Mouse (Mus musculus): ENCODE measurements around the gene Uaca. TPM values are rescaled to one million over a fixed set of nuclear protein-coding genes. Genes with fewer than 3 reads are reported as not detected.

The Uaca gene
- polyA plus RNA-seq, 1 experiment from 2014 or later, result 17.5 TPM

DNA sequence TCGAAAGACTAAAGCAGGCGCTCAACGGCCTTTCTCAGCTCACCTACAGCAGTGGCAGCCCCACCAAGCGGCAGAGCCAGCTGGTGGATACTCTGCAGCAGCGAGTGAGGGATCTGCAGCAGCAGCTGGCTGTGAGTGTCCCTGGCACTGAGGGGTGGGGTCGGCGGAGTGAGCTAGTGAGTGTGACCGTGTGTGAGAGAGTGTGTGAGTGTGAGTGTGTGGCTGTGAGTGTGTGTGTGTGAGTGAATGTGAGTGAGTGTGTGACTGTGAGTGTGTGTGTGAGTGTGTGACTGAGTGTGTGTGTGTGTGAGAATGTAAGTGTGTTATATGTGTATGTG lies 79.7 kb downstream of the Uaca start:
- Histone ChIP-seq H3K36me3 (replicated peaks) (no peaks in the 10 kb centered on the region), H3K4me3 (no peak overlapping the region), H3K9me3 (no peaks in the 10 kb centered on the region), H3K4me1 (peaks cover 37% of the 10 kb centered on the region), H3K27ac (no peak overlapping the region), H3K4me2 (no peak overlapping the region), H3K27me3 (replicated peaks) (no peaks in the 10 kb centered on the region), H3K9ac (no peak overlapping the region)
- 85% methylated on average over 8 of the region's 8 CpGs for WGBS
- ATAC-seq (replicated peaks), result no peak

DNA sequence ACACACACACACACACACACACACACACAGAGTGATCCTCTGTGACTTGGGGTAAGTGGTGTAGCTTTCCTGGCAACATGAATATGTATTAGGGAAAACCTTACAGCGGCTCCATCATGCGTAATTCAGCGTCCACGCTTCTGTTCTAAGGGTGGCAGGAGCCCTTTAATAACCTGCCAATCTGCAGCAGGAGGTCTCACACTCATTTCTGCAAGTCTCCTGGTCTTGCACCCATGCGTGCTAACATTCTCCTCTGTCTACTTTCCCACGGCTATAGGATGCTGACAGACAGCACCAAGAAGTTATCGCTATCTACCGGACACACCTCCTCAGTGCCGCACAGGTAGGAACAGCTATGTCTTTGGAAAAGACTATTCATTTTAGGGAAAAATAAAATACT lies 81.7 kb downstream of the Uaca start:
- no peak overlapping the region for H3K27ac ChIP-seq
- H3K36me3 ChIP-seq (replicated peaks), result no peaks in the 10 kb centered on the region
- H3K9ac ChIP-seq, result no peak overlapping the region
- peaks cover 28% of the 10 kb centered on the region for H3K4me1 ChIP-seq
- H3K27me3 ChIP-seq (replicated peaks), result no peaks in the 10 kb centered on the region
- ATAC-seq (replicated peaks), result 0 out of 2 replicates have a peak, but pooled peaks have one; percentile 14
- no peaks in the 10 kb centered on the region for H3K9me3 ChIP-seq
- WGBS, result 46% methylated on average over 9 of the region's 9 CpGs
- H3K4me3 ChIP-seq, result no peak overlapping the region
- no peak overlapping the region; the same call in 1 of the 2 replicates for H3K4me2 ChIP-seq

DNA sequence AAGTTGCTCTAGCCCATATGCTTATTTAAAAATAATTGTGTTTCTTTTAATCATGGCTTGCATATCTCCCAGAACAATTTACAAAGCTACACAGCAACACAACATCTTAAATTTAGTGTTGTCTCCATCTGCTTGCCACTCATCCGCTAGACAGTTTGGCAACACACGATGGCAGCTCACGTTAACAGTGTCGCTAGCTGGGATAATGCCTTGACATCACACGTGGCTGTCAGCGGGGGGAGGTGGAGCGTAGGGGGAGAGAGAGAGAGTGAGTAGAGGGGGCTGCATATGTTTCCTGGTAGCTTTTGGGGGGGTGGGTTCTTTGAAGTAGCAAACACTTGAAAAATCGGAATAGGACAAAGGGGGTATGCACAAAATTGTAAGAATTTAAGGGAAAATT lies 82.2 kb downstream of the Uaca start:
- no peak overlapping the region; the same call in 1 of the 2 replicates for H3K4me2 ChIP-seq
- no peaks in the 10 kb centered on the region for H3K36me3 ChIP-seq (replicated peaks)
- ATAC-seq (replicated peaks), result no peak

DNA sequence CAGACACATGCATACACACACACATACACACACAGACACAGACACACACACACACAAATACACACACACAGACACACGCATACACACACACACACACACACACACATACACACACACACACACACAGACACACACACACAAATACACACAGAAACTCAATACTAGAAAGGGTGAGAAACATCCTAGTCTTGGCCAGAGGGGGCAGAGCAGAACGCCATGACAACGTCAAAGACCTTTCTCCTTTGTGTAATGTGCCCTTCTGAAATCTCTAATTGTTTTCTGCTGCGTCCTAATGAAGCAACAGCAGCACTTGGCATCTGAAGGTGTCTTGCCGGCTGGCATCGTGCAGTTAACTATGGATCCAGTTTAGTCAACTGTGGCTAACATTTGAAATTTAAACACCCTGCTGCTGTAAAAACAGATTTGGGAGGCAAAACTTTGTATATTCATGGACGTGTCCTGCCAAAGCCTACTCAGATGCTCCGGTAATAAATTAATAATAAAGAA lies 83.8 kb downstream of the Uaca start:
- H3K4me2 ChIP-seq, result no peak overlapping the region
- H3K9ac ChIP-seq, result no peak overlapping the region
- H3K4me1 ChIP-seq, result peaks cover 26% of the 10 kb centered on the region
- H3K9me3 ChIP-seq, result no peaks in the 10 kb centered on the region
- H3K36me3 ChIP-seq (replicated peaks), result no peaks in the 10 kb centered on the region
- H3K27me3 ChIP-seq (replicated peaks), result no peaks in the 10 kb centered on the region
- 39% methylated on average over 8 of the region's 8 CpGs for WGBS
- 0 out of 2 replicates have a peak overlapping the region, but pooled peaks have one; percentile 48 for H3K27ac ChIP-seq
- no peak for ATAC-seq (replicated peaks)
- H3K4me3 ChIP-seq, result no peak overlapping the region

More for the DNA sequence above, 82.2 kb downstream of the Uaca start:
- no peak overlapping the region for H3K4me3 ChIP-seq
- no peaks in the 10 kb centered on the region for H3K9me3 ChIP-seq
- whole genome bisulfite sequencing, result 32% methylated on average over 8 of the region's 8 CpGs
- H3K9ac ChIP-seq, result no peak overlapping the region
- no peaks in the 10 kb centered on the region for H3K27me3 ChIP-seq (replicated peaks)
- no peak overlapping the region for H3K27ac ChIP-seq
- peaks cover 28% of the 10 kb centered on the region for H3K4me1 ChIP-seq

DNA sequence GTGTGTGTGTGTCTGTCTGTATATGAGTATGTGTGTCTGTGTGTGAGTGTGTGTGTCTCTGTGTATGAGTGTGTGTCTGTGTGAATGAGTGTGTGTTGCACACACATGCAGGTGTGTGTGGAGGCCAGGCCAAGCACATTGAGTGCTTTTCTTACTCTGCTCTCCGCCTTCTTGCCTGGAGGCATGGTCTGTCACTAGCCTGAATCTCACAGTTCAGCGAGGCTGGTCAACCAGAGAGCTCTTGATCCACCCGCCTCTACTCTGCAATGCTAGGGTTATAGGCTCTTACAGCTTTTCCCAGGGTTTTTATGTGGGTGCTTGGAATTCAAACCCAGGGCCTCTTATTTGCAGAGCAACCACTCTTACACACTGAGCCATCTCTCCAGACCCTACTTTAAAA lies 84.3 kb downstream of the Uaca start:
- 43% methylated on average over 3 of the region's 3 CpGs for WGBS
- Histone ChIP-seq H3K4me2 (no peak overlapping the region), H3K9me3 (no peaks in the 10 kb centered on the region), H3K27ac (no peak overlapping the region), H3K4me3 (no peak overlapping the region), H3K27me3 (replicated peaks) (no peaks in the 10 kb centered on the region), H3K9ac (no peak overlapping the region), H3K4me1 (peaks cover 25% of the 10 kb centered on the region), H3K36me3 (replicated peaks) (no peaks in the 10 kb centered on the region)
- no peak for ATAC-seq (replicated peaks)

DNA sequence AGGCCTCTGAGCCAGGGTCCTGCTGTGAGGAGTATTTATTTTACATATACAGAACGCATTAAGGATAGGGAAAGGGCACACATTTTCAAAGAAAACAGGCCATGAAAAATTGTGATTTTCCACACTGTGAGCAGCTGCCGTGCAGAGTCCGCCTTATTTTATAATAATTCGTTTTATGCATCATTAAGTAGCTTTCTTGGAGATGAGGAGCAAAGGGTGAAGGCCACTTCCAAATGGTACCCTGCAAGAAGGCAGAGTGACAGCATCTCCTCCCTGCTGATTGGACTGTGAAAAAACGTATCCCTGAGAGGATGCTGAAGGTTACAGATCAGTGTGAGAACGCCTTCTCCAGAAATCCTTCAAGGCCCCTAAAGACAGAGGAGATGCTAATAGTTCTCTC lies 90.8 kb downstream of the Uaca start:
- Histone ChIP-seq H3K36me3 (replicated peaks) (no peaks in the 10 kb centered on the region), H3K9ac (no peak overlapping the region), H3K27me3 (replicated peaks) (no peaks in the 10 kb centered on the region), H3K4me3 (no peak overlapping the region), H3K9me3 (no peaks in the 10 kb centered on the region), H3K27ac (no peak overlapping the region), H3K4me2 (no peak overlapping the region), H3K4me1 (peaks cover 30% of the 10 kb centered on the region)
- ATAC-seq (replicated peaks), result no peak; the same call in 1 of the 2 replicates
- WGBS, result 24% methylated on average over 6 of the region's 6 CpGs

DNA sequence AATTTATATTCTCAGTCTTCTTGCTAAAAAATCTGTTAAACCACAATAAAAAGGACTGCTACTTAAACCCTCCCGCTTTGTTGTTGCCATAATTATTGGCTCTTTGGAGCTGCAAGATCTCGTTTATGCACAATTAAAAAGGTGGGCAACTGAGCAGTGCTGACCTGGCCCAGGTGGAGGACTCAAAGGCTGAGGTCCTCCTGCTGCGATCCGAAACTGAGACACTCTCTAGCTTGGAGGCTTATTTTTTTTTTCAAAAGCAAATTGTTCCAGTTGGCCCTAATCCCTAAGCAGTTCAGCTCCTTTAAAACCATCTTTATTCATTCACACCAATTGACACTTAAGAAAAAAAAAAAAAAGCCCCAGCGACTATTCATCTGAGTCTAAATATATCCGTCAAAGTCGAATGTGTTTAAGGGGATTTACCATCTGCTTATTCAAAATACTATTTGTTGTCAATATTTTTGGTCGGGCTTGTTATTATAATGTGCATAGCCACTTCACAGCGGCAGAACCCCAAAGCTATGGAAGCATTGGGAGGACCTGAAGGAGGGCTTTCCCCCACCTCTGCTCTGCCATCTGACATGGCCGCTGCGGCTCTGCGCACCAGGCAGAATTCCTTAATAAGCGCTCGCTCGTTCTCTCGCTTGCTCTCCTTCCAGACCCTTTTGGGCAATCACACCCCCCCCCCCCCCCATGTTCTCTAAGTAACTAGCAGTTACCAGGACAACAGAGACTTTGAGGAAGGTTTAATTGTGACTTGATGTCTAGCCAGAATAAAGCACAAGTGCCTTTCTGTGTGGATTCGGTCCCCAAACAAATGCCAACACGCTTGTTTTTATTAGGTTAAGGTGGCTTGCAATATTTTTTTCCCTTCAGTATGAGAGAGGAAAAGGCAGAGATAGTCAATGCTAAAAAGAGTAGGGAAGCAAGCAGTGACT lies 92.4 kb downstream of the Uaca start:
- peak overlapping the region; percentile 64 for H3K27ac ChIP-seq
- no peaks in the 10 kb centered on the region for H3K36me3 ChIP-seq (replicated peaks)
- 10% methylated on average over 18 of the region's 18 CpGs for WGBS
- no peak overlapping the region for H3K4me3 ChIP-seq
- ATAC-seq (replicated peaks), result peak; percentile 63
- H3K4me2 ChIP-seq, result peak overlapping the region; percentile 39
- H3K4me1 ChIP-seq, result peaks cover 30% of the 10 kb centered on the region
- H3K9me3 ChIP-seq, result no peaks in the 10 kb centered on the region
- no peak overlapping the region for H3K9ac ChIP-seq
- H3K27me3 ChIP-seq (replicated peaks), result 0 out of 2 replicates have a peak, but pooled peaks cover 3% of the 10 kb centered on the region

DNA sequence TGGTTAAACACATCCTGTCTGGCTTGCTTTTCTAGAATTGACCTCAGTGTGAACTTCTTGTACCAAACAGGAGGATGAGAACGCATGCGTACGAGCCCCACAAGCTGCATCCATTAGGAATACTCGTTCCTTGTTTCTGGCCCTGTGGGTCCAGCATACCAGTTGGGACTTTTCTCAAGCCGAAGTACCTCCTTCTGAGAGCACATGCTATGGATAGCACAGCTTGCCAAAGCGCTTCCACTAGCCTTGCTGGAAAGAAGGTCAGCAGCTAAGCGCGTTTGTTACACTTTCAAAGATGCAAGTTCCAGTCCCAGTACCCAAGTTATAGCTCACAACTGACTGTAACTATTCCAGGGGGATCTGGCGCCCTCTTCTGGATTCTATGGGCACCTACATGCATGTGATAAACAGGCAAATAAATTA lies 93.1 kb downstream of the Uaca start:
- Histone ChIP-seq H3K4me1 (peaks cover 30% of the 10 kb centered on the region), H3K27me3 (replicated peaks) (0 out of 2 replicates have a peak, but pooled peaks cover 3% of the 10 kb centered on the region), H3K9me3 (no peaks in the 10 kb centered on the region), H3K9ac (no peak overlapping the region), H3K36me3 (replicated peaks) (no peaks in the 10 kb centered on the region), H3K4me3 (no peak overlapping the region), H3K4me2 (peak overlapping the region; percentile 39; the same call in 1 of the 2 replicates), H3K27ac (peak overlapping the region; percentile 64)
- 37% methylated on average over 9 of the region's 9 CpGs for WGBS
- ATAC-seq (replicated peaks), result no peak

DNA sequence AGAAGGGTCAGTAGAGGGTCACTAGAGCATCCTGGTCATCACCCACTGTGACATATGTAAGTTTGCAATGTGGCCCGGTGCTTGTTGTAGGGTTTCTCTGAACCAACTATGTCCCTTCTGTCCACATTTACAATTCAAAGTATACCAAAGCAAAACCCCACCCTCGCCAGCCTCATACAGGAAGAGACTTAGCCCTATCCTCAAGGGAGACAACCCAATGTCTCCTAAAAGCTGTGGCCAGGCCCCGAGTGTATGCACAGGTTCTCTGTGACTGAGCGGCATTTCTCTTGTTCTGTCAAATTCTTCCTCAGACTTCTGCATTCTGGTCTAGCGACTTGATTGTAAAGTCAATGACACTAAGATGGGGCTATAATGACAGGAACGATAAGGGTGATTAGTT lies 99.2 kb downstream of the Uaca start:
- H3K9ac ChIP-seq, result no peak overlapping the region
- H3K27ac ChIP-seq, result no peak overlapping the region
- WGBS, result 69% methylated on average over 6 of the region's 6 CpGs
- peaks cover 7% of the 10 kb centered on the region; the same call in 1 of the 2 replicates for H3K27me3 ChIP-seq (replicated peaks)
- H3K36me3 ChIP-seq (replicated peaks), result no peaks in the 10 kb centered on the region
- no peak for ATAC-seq (replicated peaks)
- H3K4me3 ChIP-seq, result no peak overlapping the region
- H3K4me1 ChIP-seq, result peaks cover 6% of the 10 kb centered on the region; the same call in 1 of the 2 replicates
- H3K4me2 ChIP-seq, result no peak overlapping the region
- no peaks in the 10 kb centered on the region for H3K9me3 ChIP-seq

DNA sequence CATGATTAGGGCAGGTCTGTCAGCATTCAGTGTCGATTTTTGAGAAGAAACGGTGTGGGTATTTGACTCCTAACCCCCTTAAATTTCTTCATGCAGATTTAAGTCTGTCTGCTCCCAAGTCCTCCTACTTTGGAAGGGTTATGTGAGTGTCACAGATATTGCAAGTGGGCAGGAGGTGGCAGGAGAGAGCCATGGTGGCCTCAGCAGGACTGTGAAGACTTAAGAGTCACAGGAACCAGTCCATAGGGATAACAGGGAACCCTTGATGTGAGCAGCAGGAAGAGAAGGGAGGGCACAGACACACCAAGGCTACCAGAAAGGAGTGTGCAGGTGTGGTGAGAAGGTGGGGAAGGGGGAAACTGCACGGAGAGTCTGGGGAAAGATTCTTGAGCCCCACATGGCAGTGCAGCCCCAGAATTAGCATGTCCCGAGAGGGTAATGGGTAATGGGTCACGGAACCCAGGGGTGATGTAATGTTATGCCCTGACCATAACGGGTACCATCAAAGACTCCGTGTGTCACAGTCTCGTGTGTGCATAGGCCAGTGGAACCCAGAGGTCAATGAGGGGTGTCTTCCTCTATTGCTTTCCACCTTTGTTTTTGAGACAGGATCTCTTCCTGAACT lies 101.3 kb downstream of the Uaca start:
- 57% methylated on average over 8 of the region's 8 CpGs for WGBS
- Histone ChIP-seq H3K9me3 (no peaks in the 10 kb centered on the region), H3K27ac (no peak overlapping the region), H3K9ac (no peak overlapping the region), H3K36me3 (replicated peaks) (no peaks in the 10 kb centered on the region), H3K4me1 (peaks cover 17% of the 10 kb centered on the region; the same call in 1 of the 2 replicates), H3K4me2 (no peak overlapping the region), H3K4me3 (no peak overlapping the region), H3K27me3 (replicated peaks) (peaks cover 10% of the 10 kb centered on the region; the same call in 1 of the 2 replicates)
- ATAC-seq (replicated peaks), result peak; percentile 72

DNA sequence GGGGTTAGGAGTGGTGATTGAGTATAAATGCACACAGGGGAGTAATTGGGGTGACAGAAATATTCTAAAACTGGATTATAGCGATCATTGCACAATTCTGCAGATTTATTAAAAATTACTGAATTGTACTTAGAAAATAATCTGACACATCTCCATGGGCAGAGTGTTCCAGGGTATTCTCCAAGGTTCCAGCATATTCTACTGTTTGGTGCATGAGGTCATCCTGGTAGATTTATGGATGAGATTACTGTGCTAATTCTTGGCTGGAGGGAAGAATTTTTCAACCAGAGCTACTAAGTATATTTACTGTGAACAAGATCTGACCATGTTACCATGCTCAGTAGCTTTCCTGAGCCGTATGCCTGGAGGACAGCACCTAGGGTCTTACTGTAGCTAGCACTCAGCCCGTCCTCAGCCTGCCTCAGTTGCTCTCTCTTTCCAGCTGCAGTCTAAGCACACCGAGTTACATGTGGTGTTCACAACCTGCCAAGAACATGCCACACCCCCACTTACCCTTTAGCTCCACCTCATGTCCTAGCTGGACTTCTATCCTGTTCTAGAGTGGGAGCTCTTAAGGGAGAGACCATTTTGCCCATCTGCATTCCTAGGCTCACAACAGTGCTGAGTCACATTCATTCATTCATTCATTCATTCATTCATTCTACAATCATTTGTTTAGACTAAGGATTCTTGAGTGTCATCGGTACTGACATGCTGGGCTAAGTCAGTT lies 104.1 kb downstream of the Uaca start:
- H3K27ac ChIP-seq, result no peak overlapping the region
- ATAC-seq (replicated peaks), result no peak
- H3K27me3 ChIP-seq (replicated peaks), result peaks cover 3% of the 10 kb centered on the region
- H3K9me3 ChIP-seq, result no peaks in the 10 kb centered on the region
- H3K4me2 ChIP-seq, result no peak overlapping the region
- WGBS, result 85% methylated on average over 5 of the region's 5 CpGs
- H3K36me3 ChIP-seq (replicated peaks), result no peaks in the 10 kb centered on the region
- no peak overlapping the region for H3K9ac ChIP-seq
- H3K4me1 ChIP-seq, result peaks cover 23% of the 10 kb centered on the region; the same call in 1 of the 2 replicates
- no peak overlapping the region for H3K4me3 ChIP-seq

DNA sequence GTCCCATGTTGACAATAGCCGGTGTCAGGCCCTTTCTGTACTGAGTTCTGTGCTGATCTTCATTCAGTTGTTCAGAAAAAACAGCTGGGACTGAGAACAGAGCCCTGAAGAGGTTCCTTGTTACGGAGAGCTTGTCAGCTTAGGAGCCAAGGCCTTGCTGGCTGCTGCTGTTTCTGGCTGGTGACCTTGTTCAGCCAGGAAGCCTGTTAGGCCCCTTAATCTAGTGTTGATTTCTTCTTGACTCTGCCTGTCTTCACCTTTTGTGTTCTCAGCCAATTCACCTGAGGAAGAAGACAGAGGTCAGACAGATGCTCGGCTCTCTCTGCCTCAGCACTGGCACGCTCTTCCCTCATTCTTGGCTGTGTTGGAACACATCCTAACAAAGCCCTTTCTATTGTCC lies 104.9 kb downstream of the Uaca start:
- ATAC-seq (replicated peaks), result no peak
- no peak overlapping the region for H3K4me2 ChIP-seq
- H3K9me3 ChIP-seq, result no peaks in the 10 kb centered on the region
- no peak overlapping the region for H3K9ac ChIP-seq
- no peak overlapping the region for H3K4me3 ChIP-seq
- WGBS, result 37% methylated on average over 4 of the region's 4 CpGs
- H3K27ac ChIP-seq, result no peak overlapping the region
- H3K27me3 ChIP-seq (replicated peaks), result peaks cover 3% of the 10 kb centered on the region
- no peaks in the 10 kb centered on the region for H3K36me3 ChIP-seq (replicated peaks)
- H3K4me1 ChIP-seq, result peaks cover 23% of the 10 kb centered on the region; the same call in 1 of the 2 replicates

Data from midbrain, embryonic 15.5 days (tissue).